Mouse (Mus musculus) liver, embryonic 15.5 days (tissue): ENCODE results near the gene Gm10722. TPM values are rescaled to one million over a fixed set of nuclear protein-coding genes. Genes with fewer than 3 reads are reported as not detected.
"Not testable (repeated sequence)": the region's sequence is repeated elsewhere in the genome, so short reads cannot be mapped to it uniquely, and the experiment has no call there.

Experiments
- ATAC-seq: fragments of 200-750 bp; cut with Nextera tagmentation; 2 replicates; pipeline ENCODE4 v1.8.0; 2017; ENCODE audit warnings: moderate number of reproducible peaks, mild to moderate bottlenecking, moderate library complexity; ENCODE audit not compliant: insufficient read depth
- H3K27ac ChIP-seq: fragments of 300-500 bp; sonication (generic); replicated peaks from 2 replicates; pipeline ENCODE4 v1.5.1; 2015; ENCODE audit warnings: mild to moderate bottlenecking, inconsistent platforms
- H3K27me3 ChIP-seq: fragments of 300-500 bp; sonication (generic); 2 replicates; pipeline ENCODE4 v1.6.1; 2015; ENCODE audit warnings: mild to moderate bottlenecking, inconsistent platforms
- H3K36me3 ChIP-seq: fragments of 300-500 bp; sonication (generic); replicated peaks from 2 replicates; pipeline ENCODE4 v1.6.1; 2015; ENCODE audit warnings: moderate library complexity, mild to moderate bottlenecking, inconsistent platforms
- H3K4me1 ChIP-seq: fragments of 300-500 bp; sonication (generic); replicated peaks from 2 replicates; pipeline ENCODE4 v1.6.1; 2015; ENCODE audit warnings: inconsistent platforms
- H3K4me2 ChIP-seq: fragments of 300-500 bp; sonication (generic); 2 replicates; pipeline ENCODE4 v1.6.1; 2015; ENCODE audit warnings: moderate library complexity, mild to moderate bottlenecking, inconsistent platforms
- H3K4me3 ChIP-seq: fragments of 300-500 bp; sonication (generic); replicated peaks from 2 replicates; pipeline ENCODE4 v1.5.1; 2015; ENCODE audit warnings: mild to moderate bottlenecking, inconsistent platforms
- H3K9ac ChIP-seq: fragments of 300-500 bp; sonication (generic); 2 replicates; pipeline ENCODE4 v1.6.1; 2015; ENCODE audit warnings: moderate library complexity, mild to moderate bottlenecking, inconsistent platforms
- H3K9me3 ChIP-seq: fragments of 300-500 bp; sonication (generic); replicated peaks from 2 replicates; pipeline ENCODE4 v1.6.1; 2016; ENCODE audit warnings: inconsistent platforms
- WGBS: fragments of 180-500 bp; shearing (Covaris S2); methylation state at CpG from one replicate; pipeline ENCODE4 v1.1.7; 2015; ENCODE audit warnings: mixed read lengths; ENCODE audit not compliant: insufficient replicate concordance; 5-methylcytosine and 5-hydroxymethylcytosine counted together
- polyA plus RNA-seq: library from polyadenylated mRNA; unstranded; fragments of >200 nt; fragmentation: Nextera tagmentation; extraction: Ambion mirVana; gene quantifications from 2 replicates; pipeline ENCODE4 v1.2.1, GENCODE M21; 2015

The Gm10722 gene
- polyA plus RNA-seq, 1 experiment from 2014 or later, result not detected

- ATAC-seq, H3K4me3 ChIP-seq, H3K27ac ChIP-seq, H3K9me3 ChIP-seq, H3K36me3 ChIP-seq, H3K27me3 ChIP-seq, H3K4me1 ChIP-seq, H3K9ac ChIP-seq, H3K4me2 ChIP-seq: not testable (repeated sequence)
- WGBS, result 66% methylated on average over 6 of the region's 6 CpGs
Measured at GRCm38 (mm10) chr9:3015896-3016295, 15.2 kb downstream of the Gm10722 start.

GRCm38 (mm10) chr9:3017108-3017507, 16.4 kb downstream of the Gm10722 start, which contains the start of gene Gm10719:
Gene Gm10719 (plus strand): TSS chr9:3017408.
- not testable (repeated sequence) for H3K27me3 ChIP-seq, H3K9ac ChIP-seq, ATAC-seq, H3K4me3 ChIP-seq, H3K36me3 ChIP-seq, H3K4me1 ChIP-seq, H3K4me2 ChIP-seq, H3K9me3 ChIP-seq, H3K27ac ChIP-seq
- WGBS, result 43% methylated on average over 1 of the region's 9 CpGs

GRCm38 (mm10) chr9:3018944-3019343, 18.2 kb downstream of the Gm10722 start:
- H3K4me1 ChIP-seq, H3K4me3 ChIP-seq, H3K27ac ChIP-seq, H3K9ac ChIP-seq, H3K36me3 ChIP-seq, H3K4me2 ChIP-seq, H3K9me3 ChIP-seq, H3K27me3 ChIP-seq, ATAC-seq: not testable (repeated sequence)
- 52% methylated on average over 9 of the region's 9 CpGs for WGBS

- H3K9ac ChIP-seq, H3K27ac ChIP-seq, H3K4me3 ChIP-seq, H3K36me3 ChIP-seq, H3K9me3 ChIP-seq, H3K4me1 ChIP-seq, H3K27me3 ChIP-seq, H3K4me2 ChIP-seq: not testable (repeated sequence)
- WGBS, result 64% methylated on average over 17 of the region's 19 CpGs
- peak; percentile 48; the same call in 1 of the 2 replicates for ATAC-seq
Measured at GRCm38 (mm10) chr9:3019835-3020727, 19.4 kb downstream of the Gm10722 start.

GRCm38 (mm10) chr9:3022316-3023008, 21.7 kb downstream of the Gm10722 start:
- H3K4me1 ChIP-seq, ATAC-seq, H3K27me3 ChIP-seq, H3K36me3 ChIP-seq, H3K9ac ChIP-seq, H3K9me3 ChIP-seq, H3K27ac ChIP-seq, H3K4me2 ChIP-seq, H3K4me3 ChIP-seq: not testable (repeated sequence)
- 61% methylated on average over 11 of the region's 13 CpGs for WGBS

GRCm38 (mm10) chr9:3023312-3023984, 22.7 kb downstream of the Gm10722 start, which contains the start of gene Gm10718:
Gene Gm10718 (plus strand): TSS chr9:3023547.
- WGBS, result 57% methylated on average over 12 of the region's 13 CpGs
- H3K4me3 ChIP-seq, H3K4me2 ChIP-seq, ATAC-seq, H3K4me1 ChIP-seq, H3K36me3 ChIP-seq, H3K9me3 ChIP-seq, H3K9ac ChIP-seq, H3K27me3 ChIP-seq, H3K27ac ChIP-seq: not testable (repeated sequence)

GRCm38 (mm10) chr9:3023985-3024648, 23.4 kb downstream of the Gm10722 start:
- not testable (repeated sequence) for H3K27ac ChIP-seq, H3K9ac ChIP-seq, H3K4me2 ChIP-seq, H3K27me3 ChIP-seq, H3K4me3 ChIP-seq, ATAC-seq, H3K36me3 ChIP-seq, H3K9me3 ChIP-seq, H3K4me1 ChIP-seq
- 62% methylated on average over 16 of the region's 16 CpGs for WGBS

GRCm38 (mm10) chr9:3024912-3025467, 24.3 kb downstream of the Gm10722 start, which contains the start of gene Gm10717:
Gene Gm10717 (plus strand): TSS chr9:3025417.
- ATAC-seq, H3K4me2 ChIP-seq, H3K4me1 ChIP-seq, H3K27me3 ChIP-seq, H3K9me3 ChIP-seq, H3K27ac ChIP-seq, H3K9ac ChIP-seq, H3K36me3 ChIP-seq, H3K4me3 ChIP-seq: not testable (repeated sequence)
- 61% methylated on average over 12 of the region's 12 CpGs for WGBS

- H3K4me2 ChIP-seq, result not testable (repeated sequence)
Measured at GRCm38 (mm10) chr9:3025653-3026052, 24.9 kb downstream of the Gm10722 start.

GRCm38 (mm10) chr9:3026136-3026535, 25.4 kb downstream of the Gm10722 start:
- 58% methylated on average over 5 of the region's 5 CpGs for WGBS
- not testable (repeated sequence) for H3K4me1 ChIP-seq, H3K9ac ChIP-seq, H3K4me2 ChIP-seq, H3K36me3 ChIP-seq, H3K27me3 ChIP-seq, H3K4me3 ChIP-seq, H3K9me3 ChIP-seq, H3K27ac ChIP-seq, ATAC-seq

More at GRCm38 (mm10) chr9:3025653-3026052, 24.9 kb downstream of the Gm10722 start:
- not testable (repeated sequence) for H3K9ac ChIP-seq, H3K4me3 ChIP-seq, H3K27me3 ChIP-seq, H3K9me3 ChIP-seq, H3K27ac ChIP-seq, H3K4me1 ChIP-seq, H3K36me3 ChIP-seq, ATAC-seq
- WGBS, result 55% methylated on average over 6 of the region's 6 CpGs
